Mouse (Mus musculus) liver, postnatal 0 days (tissue): ENCODE results near the gene Neu1.

Experiments
- CTCF ChIP-seq: sonication (generic); IDR thresholded peaks from 2 replicates; pipeline ENCODE4 v1.5.1; 2016; ENCODE audit warnings: antibody characterized with exemption, low read depth
- EP300 ChIP-seq: IDR thresholded peaks from 2 replicates; pipeline ENCODE4 v1.6.1; 2016; ENCODE audit warnings: antibody characterized with exemption, low read depth, mild to moderate bottlenecking

DNA sequence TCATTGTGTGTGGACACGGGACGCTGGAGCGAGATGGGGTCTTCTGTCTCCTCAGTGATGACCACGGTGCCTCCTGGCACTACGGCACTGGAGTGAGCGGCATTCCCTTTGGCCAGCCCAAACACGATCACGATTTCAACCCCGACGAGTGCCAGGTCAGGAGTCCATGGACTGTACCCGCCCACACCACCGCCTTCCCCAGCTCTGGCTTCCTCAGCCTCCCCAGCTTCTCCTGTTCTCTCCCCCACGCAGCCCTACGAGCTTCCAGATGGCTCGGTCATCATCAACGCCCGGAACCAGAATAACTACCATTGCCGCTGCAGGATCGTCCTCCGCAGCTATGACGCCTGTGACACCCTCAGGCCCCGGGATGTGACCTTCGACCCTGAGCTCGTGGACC lies 3.0 kb downstream of the Neu1 start:
- TF ChIP-seq CTCF (no peak), EP300 (no peak)
